Mouse (Mus musculus) CD4-positive naive resting alpha-beta T cell, adult 76 days (primary cell): Measurements from ENCODE around the gene Olfr860. TPM values are rescaled to one million over a fixed set of nuclear protein-coding genes. Genes with fewer than 3 reads are reported as not detected.

Experiments used
- total RNA-seq: library from RNA; stranded (reverse); gene quantifications from one replicate; pipeline ENCODE4 v1.2.4, GENCODE M21; 2023

The Olfr860 gene
- total RNA-seq, result not detected

DNA sequence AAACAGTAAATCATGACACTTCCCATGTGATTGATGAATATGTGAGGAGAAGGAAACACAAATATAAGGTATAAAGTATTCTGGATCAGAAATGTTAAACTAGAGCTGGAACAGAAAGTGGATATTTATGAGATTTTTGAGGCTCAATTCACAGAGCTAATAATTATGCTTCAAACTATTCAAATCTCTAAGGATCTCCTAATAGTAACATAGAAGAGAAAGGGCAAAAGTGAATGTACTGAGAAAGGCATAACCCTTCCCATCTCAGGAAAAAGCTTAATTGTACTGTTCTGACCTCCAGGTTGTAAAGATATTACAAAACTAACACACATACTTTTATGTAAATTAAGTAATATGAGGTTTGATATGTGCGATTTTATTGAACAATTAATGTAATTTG lies at the start of gene Olfr860:
Gene Olfr860, minus strand, starts transcription at position 101 of the 400 bp plus-strand sequence.

DNA sequence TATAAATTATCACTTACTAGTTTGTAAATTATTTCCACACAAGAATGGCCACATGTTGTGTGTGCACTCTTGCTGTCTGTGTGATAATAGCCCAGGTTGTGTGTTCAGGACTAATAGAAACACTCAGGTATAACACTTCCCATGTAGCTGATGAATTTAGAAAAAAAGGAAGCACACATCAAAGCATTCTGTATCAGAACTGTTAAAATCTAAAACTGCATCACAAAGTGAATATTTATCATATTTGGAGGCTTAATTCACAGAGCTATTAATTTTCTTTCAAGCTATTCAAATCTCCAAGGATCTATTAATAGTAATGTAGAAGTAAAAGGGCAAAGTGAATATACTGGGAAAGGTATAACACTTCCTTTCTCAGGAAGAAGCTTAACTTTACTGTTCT lies 38.4 kb upstream of the Olfr860 start, which contains the start of gene Olfr862:
Gene Olfr862, minus strand, starts transcription at position 101 of the 400 bp plus-strand sequence.

DNA sequence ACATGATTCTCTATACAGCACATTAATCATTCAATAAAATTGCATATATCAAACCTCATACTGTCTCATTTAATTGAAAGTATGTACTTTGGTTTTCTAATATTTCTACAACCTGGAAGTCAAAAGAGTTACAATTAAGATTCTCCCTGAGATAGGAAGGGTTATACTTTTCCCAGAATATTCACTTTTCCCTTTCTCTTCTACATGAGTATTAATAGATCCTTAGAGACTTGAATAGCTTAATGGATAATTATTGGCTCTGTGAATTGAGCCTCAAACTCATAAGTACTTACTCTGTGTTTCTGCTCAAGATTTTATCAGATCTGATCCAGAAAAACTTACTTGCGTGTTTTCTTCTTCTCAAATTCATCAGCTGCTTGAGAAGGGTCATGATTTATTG lies 44.9 kb downstream of the Olfr860 start, which contains the start of gene Olfr859:
Gene Olfr859, plus strand, starts transcription at position 301 of the 400 bp plus-strand sequence.

Other genes with a start within 250 kb of the Olfr860 start
- gene Zfp317, start 227.6 kb downstream of the Olfr860 start, total RNA-seq, result 35.3 TPM
- not detected for gene Olfr857, start 140.3 kb downstream of the Olfr860 start, total RNA-seq
- not detected for gene Olfr58, start 69.5 kb downstream of the Olfr860 start, total RNA-seq
- gene Olfr859, start 44.8 kb downstream of the Olfr860 start, total RNA-seq, result not detected
- not detected for gene Olfr862, start 38.3 kb upstream of the Olfr860 start, total RNA-seq
- gene Olfr77, start 67.1 kb upstream of the Olfr860 start, total RNA-seq, result not detected
- gene Olfr866, start 178.3 kb upstream of the Olfr860 start, total RNA-seq, result not detected
- gene Olfr867, start 207.8 kb upstream of the Olfr860 start, total RNA-seq, result not detected
- gene Olfr868, start 248.9 kb upstream of the Olfr860 start, total RNA-seq, result not detected